Mouse (Mus musculus): Measurements from ENCODE around the gene Arl15.

DNA sequence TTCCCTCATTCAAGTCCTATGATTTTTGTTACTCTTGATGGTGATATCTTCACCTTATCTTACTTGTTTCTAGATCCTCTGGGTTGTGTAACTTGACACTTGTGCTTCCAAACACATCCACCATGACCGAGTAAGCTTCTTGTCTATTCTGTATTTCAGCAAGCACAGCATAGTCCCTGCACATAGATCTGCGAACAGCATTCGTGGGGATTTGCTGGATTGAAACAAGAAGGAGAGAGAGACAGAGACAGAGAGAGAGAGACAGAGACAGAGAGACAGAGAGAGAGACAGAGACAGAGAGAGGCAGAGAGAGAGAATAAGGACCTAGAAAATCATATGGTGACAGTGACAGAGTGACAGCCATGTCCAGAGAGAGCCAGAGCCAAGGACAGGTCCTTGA is 329.1 kb downstream of the Arl15 start:
- TF ChIP-seq CTCF (IDR thresholded peaks at IDR 0.05) (no peak), EP300 (IDR thresholded peaks at IDR 0.05) (no peak)
